Mouse (Mus musculus): Measurements from ENCODE around the gene Apod. TPM values are rescaled to one million over a fixed set of nuclear protein-coding genes. Genes with fewer than 3 reads are reported as not detected.
"Not testable (repeated sequence)": the region's sequence is repeated elsewhere in the genome, so short reads cannot be mapped to it uniquely, and the experiment has no call there.

The Apod gene
- polyA plus RNA-seq, 1 experiment from 2014 or later: 0.64 TPM

- Histone ChIP-seq H3K9me3 (replicated peaks; ENCODE audit: control insufficient read depth, low read length) (no peaks in the 10 kb centered on the region), H3K27ac (ENCODE audit: low read length) (no peak overlapping the region), H3K4me3 (ENCODE audit: low read length) (peak overlapping the region; percentile 37), H3K4me2 (ENCODE audit: low read depth, low read length) (peak overlapping the region; percentile 60), H3K4me1 (ENCODE audit: control insufficient read depth, insufficient read depth, low read length) (peaks cover 4% of the 10 kb centered on the region), H3K27me3 (ENCODE audit: control insufficient read depth, insufficient read depth, low read length) (no peaks in the 10 kb centered on the region), H3K9ac (ENCODE audit: low read length) (peak overlapping the region; percentile 65), H3K36me3 (ENCODE audit: control insufficient read depth, insufficient read depth) (no peaks in the 10 kb centered on the region)
- WGBS: 13% methylated on average over 14 of the region's 14 CpGs
- peak; percentile 41; the same call in 1 of the 2 replicates for ATAC-seq (replicated peaks; ENCODE audit: extremely low read depth, insufficient read depth, low FRiP score)
Measured at GRCm38 (mm10) chr16:31347581-31347980, 33.0 kb upstream of the Apod start.

- Histone ChIP-seq H3K4me1 (ENCODE audit: control insufficient read depth, insufficient read depth, low read length) (peaks cover 5% of the 10 kb centered on the region), H3K4me2 (ENCODE audit: low read depth, low read length) (no peak overlapping the region), H3K9ac (ENCODE audit: low read length) (no peak overlapping the region), H3K27me3 (ENCODE audit: control insufficient read depth, insufficient read depth, low read length) (no peaks in the 10 kb centered on the region), H3K9me3 (replicated peaks; ENCODE audit: control insufficient read depth, low read length) (no peaks in the 10 kb centered on the region), H3K27ac (ENCODE audit: low read length) (no peak overlapping the region), H3K36me3 (ENCODE audit: control insufficient read depth, insufficient read depth) (no peaks in the 10 kb centered on the region), H3K4me3 (ENCODE audit: low read length) (no peak overlapping the region)
- ATAC-seq (replicated peaks; ENCODE audit: extremely low read depth, insufficient read depth, low FRiP score): no peak
- WGBS: 54% methylated on average over 2 of the region's 2 CpGs
Measured at GRCm38 (mm10) chr16:31342966-31343365, 28.4 kb upstream of the Apod start.

- Histone ChIP-seq H3K4me2 (ENCODE audit: low read depth, low read length) (no peak overlapping the region), H3K36me3 (ENCODE audit: control insufficient read depth, insufficient read depth) (no peaks in the 10 kb centered on the region), H3K9me3 (replicated peaks; ENCODE audit: control insufficient read depth, low read length) (no peaks in the 10 kb centered on the region), H3K9ac (ENCODE audit: low read length) (no peak overlapping the region), H3K27me3 (ENCODE audit: control insufficient read depth, insufficient read depth, low read length) (no peaks in the 10 kb centered on the region), H3K4me1 (ENCODE audit: control insufficient read depth, insufficient read depth, low read length) (peaks cover 4% of the 10 kb centered on the region), H3K4me3 (ENCODE audit: low read length) (no peak overlapping the region), H3K27ac (ENCODE audit: low read length) (no peak overlapping the region)
- no peak for ATAC-seq (replicated peaks; ENCODE audit: extremely low read depth, insufficient read depth, low FRiP score)
- WGBS: 32% methylated on average over 5 of the region's 5 CpGs
Measured at GRCm38 (mm10) chr16:31342556-31342955, 27.9 kb upstream of the Apod start.

- H3K4me3 ChIP-seq (ENCODE audit: low read length): no peak overlapping the region
- no peaks in the 10 kb centered on the region for H3K27me3 ChIP-seq (ENCODE audit: control insufficient read depth, insufficient read depth, low read length)
- no peak for ATAC-seq (replicated peaks; ENCODE audit: extremely low read depth, insufficient read depth, low FRiP score)
- no peaks in the 10 kb centered on the region for H3K9me3 ChIP-seq (replicated peaks; ENCODE audit: control insufficient read depth, low read length)
- peaks cover 2% of the 10 kb centered on the region; the same call in 1 of the 2 replicates for H3K4me1 ChIP-seq (ENCODE audit: control insufficient read depth, insufficient read depth, low read length)
- H3K27ac ChIP-seq (ENCODE audit: low read length): no peak overlapping the region
- 33% methylated on average over 5 of the region's 5 CpGs for WGBS
- H3K9ac ChIP-seq (ENCODE audit: low read length): no peak overlapping the region
- no peaks in the 10 kb centered on the region for H3K36me3 ChIP-seq (ENCODE audit: control insufficient read depth, insufficient read depth)
- no peak overlapping the region for H3K4me2 ChIP-seq (ENCODE audit: low read depth, low read length)
Measured at GRCm38 (mm10) chr16:31339332-31339731, 24.7 kb upstream of the Apod start.

GRCm38 (mm10) chr16:31337956-31338355 is 23.3 kb upstream of the Apod start:
- Histone ChIP-seq H3K9me3 (replicated peaks; ENCODE audit: control insufficient read depth, low read length) (no peaks in the 10 kb centered on the region), H3K4me2 (ENCODE audit: low read depth, low read length) (no peak overlapping the region), H3K27me3 (ENCODE audit: control insufficient read depth, insufficient read depth, low read length) (no peaks in the 10 kb centered on the region), H3K27ac (ENCODE audit: low read length) (no peak overlapping the region), H3K36me3 (ENCODE audit: control insufficient read depth, insufficient read depth) (no peaks in the 10 kb centered on the region), H3K9ac (ENCODE audit: low read length) (no peak overlapping the region), H3K4me3 (ENCODE audit: low read length) (no peak overlapping the region), H3K4me1 (ENCODE audit: control insufficient read depth, insufficient read depth, low read length) (peaks cover 2% of the 10 kb centered on the region; the same call in 1 of the 2 replicates)
- ATAC-seq (replicated peaks; ENCODE audit: extremely low read depth, insufficient read depth, low FRiP score): no peak
- WGBS: 25% methylated on average over 3 of the region's 3 CpGs

GRCm38 (mm10) chr16:31334796-31335195 is 20.2 kb upstream of the Apod start:
- Histone ChIP-seq H3K27me3 (ENCODE audit: control insufficient read depth, insufficient read depth, low read length) (no peaks in the 10 kb centered on the region), H3K36me3 (ENCODE audit: control insufficient read depth, insufficient read depth) (no peaks in the 10 kb centered on the region), H3K27ac (ENCODE audit: low read length) (no peak overlapping the region), H3K4me1 (ENCODE audit: control insufficient read depth, insufficient read depth, low read length) (no peaks in the 10 kb centered on the region), H3K4me2 (ENCODE audit: low read depth, low read length) (no peak overlapping the region), H3K4me3 (ENCODE audit: low read length) (no peak overlapping the region), H3K9ac (ENCODE audit: low read length) (no peak overlapping the region), H3K9me3 (replicated peaks; ENCODE audit: control insufficient read depth, low read length) (no peaks in the 10 kb centered on the region)
- 51% methylated on average over 5 of the region's 5 CpGs for WGBS
- ATAC-seq (replicated peaks; ENCODE audit: extremely low read depth, insufficient read depth, low FRiP score): no peak

GRCm38 (mm10) chr16:31332586-31332985 is 18.0 kb upstream of the Apod start:
- no peak overlapping the region for H3K9ac ChIP-seq (ENCODE audit: low read length)
- no peak overlapping the region for H3K4me2 ChIP-seq (ENCODE audit: low read depth, low read length)
- no peak for ATAC-seq (replicated peaks; ENCODE audit: extremely low read depth, insufficient read depth, low FRiP score)
- no peaks in the 10 kb centered on the region for H3K9me3 ChIP-seq (replicated peaks; ENCODE audit: control insufficient read depth, low read length)
- H3K27ac ChIP-seq (ENCODE audit: low read length): no peak overlapping the region
- no peaks in the 10 kb centered on the region for H3K36me3 ChIP-seq (ENCODE audit: control insufficient read depth, insufficient read depth)
- no peak overlapping the region for H3K4me3 ChIP-seq (ENCODE audit: low read length)
- H3K4me1 ChIP-seq (ENCODE audit: control insufficient read depth, insufficient read depth, low read length): no peaks in the 10 kb centered on the region
- no peaks in the 10 kb centered on the region for H3K27me3 ChIP-seq (ENCODE audit: control insufficient read depth, insufficient read depth, low read length)

- not testable (repeated sequence) for H3K4me2 ChIP-seq (ENCODE audit: low read depth, low read length); H3K27ac ChIP-seq (ENCODE audit: low read length); ATAC-seq (replicated peaks; ENCODE audit: extremely low read depth, insufficient read depth, low FRiP score)
Measured at GRCm38 (mm10) chr16:31330970-31331369, 16.4 kb upstream of the Apod start.

GRCm38 (mm10) chr16:31329668-31330067 is 15.1 kb upstream of the Apod start:
- no peaks in the 10 kb centered on the region for H3K36me3 ChIP-seq (ENCODE audit: control insufficient read depth, insufficient read depth)
- no peak overlapping the region for H3K9ac ChIP-seq (ENCODE audit: low read length)
- H3K27ac ChIP-seq (ENCODE audit: low read length): no peak overlapping the region
- no peak overlapping the region for H3K4me2 ChIP-seq (ENCODE audit: low read depth, low read length)
- whole genome bisulfite sequencing: 61% methylated on average over 2 of the region's 2 CpGs
- no peaks in the 10 kb centered on the region for H3K9me3 ChIP-seq (replicated peaks; ENCODE audit: control insufficient read depth, low read length)
- H3K4me3 ChIP-seq (ENCODE audit: low read length): no peak overlapping the region
- H3K27me3 ChIP-seq (ENCODE audit: control insufficient read depth, insufficient read depth, low read length): no peaks in the 10 kb centered on the region
- H3K4me1 ChIP-seq (ENCODE audit: control insufficient read depth, insufficient read depth, low read length): 0 out of 2 replicates have a peak, but pooled peaks cover 5% of the 10 kb centered on the region
- ATAC-seq (replicated peaks; ENCODE audit: extremely low read depth, insufficient read depth, low FRiP score): 0 out of 2 replicates have a peak, but pooled peaks have one; percentile 38

More at GRCm38 (mm10) chr16:31330970-31331369, 16.4 kb upstream of the Apod start:
- WGBS: 73% methylated on average over 6 of the region's 6 CpGs
- H3K27me3 ChIP-seq (ENCODE audit: control insufficient read depth, insufficient read depth, low read length); H3K4me3 ChIP-seq (ENCODE audit: low read length); H3K9ac ChIP-seq (ENCODE audit: low read length); H3K9me3 ChIP-seq (replicated peaks; ENCODE audit: control insufficient read depth, low read length); H3K36me3 ChIP-seq (ENCODE audit: control insufficient read depth, insufficient read depth); H3K4me1 ChIP-seq (ENCODE audit: control insufficient read depth, insufficient read depth, low read length): not testable (repeated sequence)
